Mouse (Mus musculus) brain, embryonic 18.5 days (tissue): ENCODE results near the gene Slc35b1.
"Not testable (repeated sequence)": the region's sequence is repeated elsewhere in the genome, so short reads cannot be mapped to it uniquely, and the experiment has no call there.

Experiments
- DNase-seq: peaks from one replicate; pipeline ENCODE4 v3.0.0-alpha.2; 2012; ENCODE audit warnings: low read depth, low spot score

Slc35b1 gene

GRCm38 (mm10) chr11:95393500-95393816 is 9.0 kb downstream of the Slc35b1 start:
- DNase-seq, result no peak

- no peak for DNase-seq
Observed at GRCm38 (mm10) chr11:95394112-95394511, 9.6 kb downstream of the Slc35b1 start.

GRCm38 (mm10) chr11:95396548-95396947 is 12.1 kb downstream of the Slc35b1 start:
- DNase-seq, result no peak

GRCm38 (mm10) chr11:95397843-95398835 is 13.6 kb downstream of the Slc35b1 start:
- no peak for DNase-seq

- no peak for DNase-seq
Observed at GRCm38 (mm10) chr11:95399520-95400020, 15.1 kb downstream of the Slc35b1 start.

- no peak for DNase-seq
Observed at GRCm38 (mm10) chr11:95401568-95401967, 17.1 kb downstream of the Slc35b1 start.

GRCm38 (mm10) chr11:95402196-95402595 is 17.7 kb downstream of the Slc35b1 start:
- DNase-seq, result no peak

GRCm38 (mm10) chr11:95402658-95403101 is 18.2 kb downstream of the Slc35b1 start:
- no peak for DNase-seq

GRCm38 (mm10) chr11:95403382-95404340 is 19.2 kb downstream of the Slc35b1 start:
- DNase-seq, result no peak

- DNase-seq, result no peak
Observed at GRCm38 (mm10) chr11:95405771-95406170, 21.3 kb downstream of the Slc35b1 start.

- DNase-seq, result not testable (repeated sequence)
Observed at GRCm38 (mm10) chr11:95406398-95406797, 21.9 kb downstream of the Slc35b1 start.

GRCm38 (mm10) chr11:95409450-95410112 is 25.1 kb downstream of the Slc35b1 start:
- DNase-seq, result no peak

- no peak for DNase-seq
Observed at GRCm38 (mm10) chr11:95411453-95412013, 27.0 kb downstream of the Slc35b1 start.

- DNase-seq, result no peak
Observed at GRCm38 (mm10) chr11:95412615-95413014, 28.1 kb downstream of the Slc35b1 start.

GRCm38 (mm10) chr11:95413641-95414535 is 29.4 kb downstream of the Slc35b1 start, which contains the start of gene Spop:
TSS of gene Spop (plus strand) at chr11:95414080.
- DNase-seq, result peak; percentile 80

GRCm38 (mm10) chr11:95414536-95415161 is 30.2 kb downstream of the Slc35b1 start:
- peak; percentile 95 for DNase-seq

GRCm38 (mm10) chr11:95415931-95416330 is 31.4 kb downstream of the Slc35b1 start:
- DNase-seq, result no peak

GRCm38 (mm10) chr11:95417341-95417740 is 32.8 kb downstream of the Slc35b1 start:
- no peak for DNase-seq

GRCm38 (mm10) chr11:95420880-95421435 is 36.5 kb downstream of the Slc35b1 start:
- no peak for DNase-seq
